Mouse (Mus musculus): ENCODE measurements around the gene Cd8b1.
"Not testable (repeated sequence)": the region's sequence is repeated elsewhere in the genome, so short reads cannot be mapped to it uniquely, and the experiment has no call there.

The Cd8b1 gene

GRCm38 (mm10) chr6:71322491-71322921 lies at the start of gene Cd8b1:
Gene Cd8b1 (plus strand): TSS chr6:71322788.
- no peak for DNase-seq (ENCODE audit: extremely low read depth, low read depth, low spot score)

- DNase-seq (ENCODE audit: extremely low read depth, low read depth, low spot score) = no peak
Measured at GRCm38 (mm10) chr6:71273715-71274114, 48.9 kb upstream of the Cd8b1 start.

- no peak for DNase-seq (ENCODE audit: extremely low read depth, low read depth, low spot score)
Measured at GRCm38 (mm10) chr6:71274621-71275020, 48.0 kb upstream of the Cd8b1 start.

- DNase-seq (ENCODE audit: extremely low read depth, low read depth, low spot score) = no peak
Measured at GRCm38 (mm10) chr6:71279418-71279817, 43.2 kb upstream of the Cd8b1 start.

- no peak for DNase-seq (ENCODE audit: extremely low read depth, low read depth, low spot score)
Measured at GRCm38 (mm10) chr6:71293509-71293908, 29.1 kb upstream of the Cd8b1 start.

- DNase-seq (ENCODE audit: extremely low read depth, low read depth, low spot score) = no peak
Measured at GRCm38 (mm10) chr6:71295303-71295702, 27.3 kb upstream of the Cd8b1 start.

- no peak for DNase-seq (ENCODE audit: extremely low read depth, low read depth, low spot score)
Measured at GRCm38 (mm10) chr6:71298051-71298450, 24.5 kb upstream of the Cd8b1 start.

DNA sequence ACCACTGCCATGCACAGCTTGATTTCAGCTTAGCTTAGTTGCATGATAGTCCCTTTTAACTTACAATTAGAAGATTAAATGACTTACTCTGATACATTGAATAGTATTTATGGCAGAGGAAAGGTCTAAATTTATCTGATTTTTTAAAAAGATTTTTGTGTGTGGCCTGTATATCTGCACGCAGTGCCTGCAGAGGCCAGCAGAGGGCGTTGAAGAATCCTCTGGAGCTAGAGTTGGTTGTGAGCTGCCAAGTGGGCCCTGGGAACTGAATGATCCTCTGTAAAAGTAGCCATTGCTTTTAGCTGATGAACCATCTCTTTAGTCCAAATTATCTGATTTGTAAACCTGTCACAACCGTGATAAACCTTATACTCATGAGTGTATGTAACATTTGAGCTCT lies 23.8 kb upstream of the Cd8b1 start:
- DNase-seq (ENCODE audit: extremely low read depth, low read depth, low spot score) = no peak

GRCm38 (mm10) chr6:71302097-71302731 lies 20.4 kb upstream of the Cd8b1 start:
- no peak for DNase-seq (ENCODE audit: extremely low read depth, low read depth, low spot score)

- DNase-seq (ENCODE audit: extremely low read depth, low read depth, low spot score) = no peak
Measured at GRCm38 (mm10) chr6:71307486-71307885, 15.1 kb upstream of the Cd8b1 start.

DNA sequence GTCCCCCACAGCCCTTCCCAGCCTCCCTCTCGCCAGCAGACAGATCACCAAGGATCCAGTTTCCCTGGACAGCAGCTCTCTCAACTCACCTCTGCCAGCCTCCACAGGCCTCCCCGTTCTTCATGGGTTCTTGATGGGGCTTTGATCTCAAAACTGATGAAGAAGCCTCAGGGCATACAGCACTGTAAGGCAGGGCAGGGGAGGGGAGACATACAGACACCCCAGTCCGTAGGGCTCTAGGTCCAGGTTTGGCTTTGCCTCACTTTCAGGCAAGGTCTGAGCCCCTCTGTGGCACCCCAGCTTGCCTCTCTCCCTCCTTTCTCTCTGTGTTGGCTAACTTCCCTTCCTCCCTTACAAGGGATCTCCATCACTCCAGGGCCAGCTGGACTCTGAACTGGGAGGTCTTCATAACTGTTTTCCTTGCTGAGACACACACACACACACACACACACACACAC lies 733 bp upstream of the Cd8b1 start, which contains the start of gene Smyd1:
Gene Smyd1, minus strand, starts transcription at position 408 of the 458 bp plus-strand sequence.
- no peak for DNase-seq (ENCODE audit: extremely low read depth, low read depth, low spot score)

GRCm38 (mm10) chr6:71324816-71325215 lies 2.2 kb downstream of the Cd8b1 start:
- DNase-seq (ENCODE audit: extremely low read depth, low read depth, low spot score) = no peak

GRCm38 (mm10) chr6:71329881-71330280 lies 7.3 kb downstream of the Cd8b1 start:
- no peak for DNase-seq (ENCODE audit: extremely low read depth, low read depth, low spot score)

DNA sequence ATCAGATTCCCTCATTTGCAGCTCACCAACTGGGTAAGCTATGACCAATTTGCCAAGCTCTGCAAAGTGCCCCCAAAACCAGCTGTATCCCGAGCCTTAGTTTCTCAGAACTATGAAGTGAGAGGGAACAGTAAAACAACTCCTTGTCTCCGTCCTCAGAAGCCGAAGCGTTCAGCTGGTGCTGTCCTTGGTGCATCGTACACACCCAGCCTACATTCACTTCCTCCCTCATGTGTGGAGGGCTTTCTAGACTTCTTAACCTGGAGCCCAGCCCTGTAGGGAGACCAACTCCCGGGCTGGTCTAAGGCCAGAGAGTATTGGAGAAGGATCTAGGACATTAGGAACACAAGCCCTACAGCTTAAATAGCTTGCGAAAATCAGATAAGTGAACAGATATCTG lies 7.9 kb downstream of the Cd8b1 start:
- no peak for DNase-seq (ENCODE audit: extremely low read depth, low read depth, low spot score)

DNA sequence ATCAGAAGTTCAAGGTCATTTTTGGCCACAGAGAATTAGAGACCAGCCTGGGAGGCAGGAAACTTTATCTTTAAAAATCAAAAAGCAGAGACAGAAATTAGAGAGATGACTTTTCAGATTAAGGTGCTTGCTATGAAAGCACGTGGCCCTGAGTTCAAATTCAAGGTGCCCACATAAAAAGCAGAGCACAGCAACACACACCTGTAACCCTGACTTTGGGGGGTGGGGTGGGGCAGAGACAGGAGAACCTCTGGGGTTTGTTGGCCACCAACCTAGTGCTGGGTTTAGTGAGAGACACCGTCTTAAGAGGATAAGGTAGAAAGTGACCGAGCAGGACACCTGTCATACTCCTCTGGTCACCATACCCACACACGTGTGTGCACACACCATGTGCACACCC lies 8.9 kb downstream of the Cd8b1 start:
- DNase-seq (ENCODE audit: extremely low read depth, low read depth, low spot score) = not testable (repeated sequence)

DNA sequence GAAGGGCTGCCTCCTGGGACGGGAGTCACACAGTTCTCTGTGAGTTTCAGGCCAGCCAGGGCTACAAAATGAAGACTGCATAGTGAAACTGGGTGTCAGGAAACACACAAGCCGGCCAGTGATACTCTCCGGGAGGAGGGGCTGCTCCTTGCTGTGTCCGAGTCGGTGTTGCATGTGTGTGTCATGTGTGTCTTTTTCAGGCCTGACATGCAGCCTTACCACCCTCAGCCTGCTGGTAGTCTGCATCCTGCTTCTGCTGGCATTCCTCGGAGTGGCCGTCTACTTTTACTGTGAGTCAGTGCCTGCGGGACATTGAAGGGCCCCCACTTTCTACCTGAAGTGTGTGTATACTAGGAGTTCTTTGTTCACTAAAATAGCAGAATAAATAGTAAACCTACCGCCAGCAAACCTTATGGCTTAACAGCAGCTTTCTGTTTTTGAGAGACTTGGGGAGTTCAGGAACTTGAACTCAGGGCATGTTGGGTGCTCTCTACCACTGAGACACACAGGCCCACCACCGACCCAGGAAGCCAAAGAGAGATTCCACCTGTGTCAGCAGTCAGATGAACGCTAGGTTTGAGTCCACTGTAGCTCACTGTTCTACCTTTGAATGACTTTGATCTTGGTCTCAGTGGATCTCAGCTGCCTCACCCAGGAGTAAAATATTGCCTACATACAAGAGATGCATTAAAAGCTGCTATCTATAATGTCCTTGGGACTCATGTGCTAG lies 9.8 kb downstream of the Cd8b1 start:
- no peak for DNase-seq (ENCODE audit: extremely low read depth, low read depth, low spot score)

DNA sequence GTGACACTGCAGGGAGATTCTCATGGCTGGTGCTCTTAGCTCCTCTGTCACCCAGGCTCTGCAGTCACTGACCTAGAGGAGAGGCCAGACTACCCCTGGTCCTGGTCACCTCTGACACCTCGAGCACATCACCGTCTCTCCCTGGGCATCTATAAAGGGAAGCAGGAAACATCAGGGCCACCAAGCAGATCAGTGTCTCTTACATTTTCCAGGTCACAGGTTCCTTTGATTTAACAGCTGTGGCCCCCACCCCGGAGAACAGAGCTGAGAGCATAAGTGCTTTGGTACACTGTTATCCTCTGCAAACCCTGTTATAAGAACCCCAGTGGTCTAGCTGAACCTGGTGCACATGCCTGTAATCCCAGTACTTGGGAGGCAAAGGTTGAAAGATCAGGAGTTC lies 10.4 kb downstream of the Cd8b1 start:
- DNase-seq (ENCODE audit: extremely low read depth, low read depth, low spot score) = no peak

GRCm38 (mm10) chr6:71333578-71334273 lies 11.1 kb downstream of the Cd8b1 start:
- DNase-seq (ENCODE audit: extremely low read depth, low read depth, low spot score) = no peak

DNA sequence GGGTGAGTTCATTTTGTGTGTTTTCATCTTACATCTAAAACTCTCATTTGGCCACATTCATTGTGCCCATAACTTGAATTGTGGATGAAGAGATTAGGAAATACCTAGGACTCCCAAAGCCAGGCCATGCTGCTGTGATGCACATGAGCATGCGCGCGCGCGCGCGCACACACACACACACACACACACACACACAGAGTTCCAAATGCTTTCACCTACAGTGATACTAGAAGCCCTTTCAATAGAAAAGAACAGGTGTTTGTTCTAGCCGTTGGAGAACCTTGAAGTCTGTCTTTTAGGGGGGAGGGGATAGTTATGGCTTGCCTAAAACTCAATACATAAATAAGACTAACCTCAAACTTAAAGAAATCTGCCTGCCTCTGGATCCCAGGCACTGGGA lies 15.1 kb downstream of the Cd8b1 start:
- no peak for DNase-seq (ENCODE audit: extremely low read depth, low read depth, low spot score)

DNA sequence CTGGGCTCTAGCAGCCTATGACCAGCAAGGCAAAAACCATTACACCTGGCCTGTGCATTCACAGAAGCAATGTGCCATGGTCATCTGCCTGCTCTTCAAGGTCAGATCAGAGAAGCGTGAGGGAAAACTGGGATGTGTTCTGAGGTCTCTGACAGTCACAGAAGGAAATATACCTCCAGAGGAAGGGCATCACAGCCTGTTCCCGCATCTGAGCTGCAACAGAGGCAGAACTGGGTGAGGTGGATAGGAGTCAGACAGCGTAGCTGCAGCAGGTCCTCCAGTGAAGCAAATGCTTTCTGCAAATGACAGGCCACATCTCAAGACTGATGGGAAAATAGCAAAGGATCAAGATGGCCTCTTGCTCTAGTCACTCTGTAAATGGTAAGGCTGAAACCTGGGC lies 16.4 kb downstream of the Cd8b1 start:
- DNase-seq (ENCODE audit: extremely low read depth, low read depth, low spot score) = no peak

GRCm38 (mm10) chr6:71339351-71339750 lies 16.8 kb downstream of the Cd8b1 start:
- no peak for DNase-seq (ENCODE audit: extremely low read depth, low read depth, low spot score)

DNA sequence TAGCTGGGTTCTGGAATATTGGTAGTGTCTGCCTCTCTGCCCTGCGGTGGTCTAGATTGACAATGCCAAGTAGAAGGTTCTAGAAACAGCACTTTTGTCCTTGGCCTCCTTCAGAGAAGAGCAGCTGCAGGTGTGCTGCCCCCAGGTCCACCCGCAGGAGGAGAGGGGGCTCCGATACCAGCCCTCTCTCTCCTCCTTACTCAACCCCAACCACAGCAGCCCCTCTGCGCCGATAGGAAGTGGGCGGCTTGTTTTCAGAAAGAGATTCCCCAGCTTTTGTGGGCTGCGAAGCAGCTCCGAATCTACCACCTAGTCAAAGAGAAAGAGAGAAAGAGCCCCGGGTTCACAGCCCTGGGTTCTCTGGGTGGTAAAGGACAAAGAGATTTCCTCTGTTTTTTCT lies 18.6 kb downstream of the Cd8b1 start:
- no peak for DNase-seq (ENCODE audit: extremely low read depth, low read depth, low spot score)
